14 mouse cellular contexts compared by ENCODE assay signal in genomic region chr13:92987691-92988090, GRCm38 (mm10).
DNase-seq lines count a peak whose midpoint lies in the region.
"Had no signal": no experiment of that assay in that cellular context is flagged by ENCODE, and none has a peak within 500 bp of the region (broad histone marks: within the 10 kb centered on the region; RNA-seq: fewer than 3 reads in every experiment).

No protein-coding gene starts in this region.

- DNase-seq in cerebellum, postnatal 25 days, result peak; percentile 20 to 29
- DNase-seq in cerebellum, adult 9-11 months, result no peak
- peak; percentile 16 for DNase-seq in layer of hippocampus, adult 9-11 months
- no peak for DNase-seq in layer of hippocampus, postnatal 25 days (ENCODE audit: extremely low spot score in 1 of 2, low spot score in 1 of 2)
- DNase-seq in adrenal gland, adult 18-20 months (ENCODE audit: low spot score in 2 of 2), result peak; percentile 22 to 25
- DNase-seq in brain, adult 2 months (ENCODE audit: low read depth, low spot score), result peak; percentile 83
- no peak for DNase-seq in natural killer cell, adult 2 months (ENCODE audit: low spot score in 2 of 2)
- DNase-seq in ovary, postnatal 36 days (ENCODE audit: low spot score), result no peak
- DNase-seq: gastrocnemius, postnatal 14 days; heart, postnatal 4 days; liver; lung, adult 18-20 months; lung, postnatal 36 days; right cerebral cortex, postnatal 14 days had no signal

Comparison
In these comparisons a context has a peak if more than half of its experiments do, and no peak if none do; other contexts are left out.
1. DNase-seq: peak in cerebellum, postnatal 25 days (2 of 2), layer of hippocampus, adult 9-11 months (single experiment), adrenal gland, adult 18-20 months (2 of 2) and brain, adult 2 months (single experiment); none in cerebellum, adult 9-11 months (single experiment), layer of hippocampus, postnatal 25 days (0 of 2), natural killer cell, adult 2 months (0 of 2) and ovary, postnatal 36 days (single experiment).